Mouse (Mus musculus) neural tube, embryonic 12.5 days (tissue): Measurements from ENCODE around the gene Celf2. TPM values are rescaled to one million over a fixed set of nuclear protein-coding genes. Genes with fewer than 3 reads are reported as not detected.

ENCODE experiments used
- ATAC-seq: fragments of 200-750 bp; cut with Nextera tagmentation; 2 replicates; pipeline ENCODE4 v1.8.0; 2017; ENCODE audit warnings: low read depth, mild to moderate bottlenecking, moderate TSS enrichment, moderate library complexity; ENCODE audit not compliant: low FRiP score
- H3K27ac ChIP-seq: fragments of 300-500 bp; sonication (generic); 2 replicates; pipeline ENCODE4 v1.5.1; 2016
- H3K27me3 ChIP-seq: fragments of 300-500 bp; sonication (generic); replicated peaks from 2 replicates; pipeline ENCODE4 v1.6.1; 2016; ENCODE audit warnings: mild to moderate bottlenecking
- H3K36me3 ChIP-seq: fragments of 300-500 bp; sonication (generic); 2 replicates; pipeline ENCODE4 v1.6.1; 2016; ENCODE audit warnings: mild to moderate bottlenecking
- H3K4me1 ChIP-seq: fragments of 300-500 bp; sonication (generic); 2 replicates; pipeline ENCODE4 v1.6.1; 2016
- H3K4me2 ChIP-seq: fragments of 300-500 bp; sonication (generic); replicated peaks from 2 replicates; pipeline ENCODE4 v1.6.1; 2016; ENCODE audit warnings: mild to moderate bottlenecking
- H3K4me3 ChIP-seq: fragments of 300-500 bp; sonication (generic); 2 replicates; pipeline ENCODE4 v1.5.1; 2016
- H3K9ac ChIP-seq: fragments of 300-500 bp; sonication (generic); 2 replicates; pipeline ENCODE4 v1.6.1; 2016; ENCODE audit warnings: mild to moderate bottlenecking
- H3K9me3 ChIP-seq: fragments of 300-500 bp; sonication (generic); 2 replicates; pipeline ENCODE4 v1.6.1; 2016; ENCODE audit warnings: mild to moderate bottlenecking
- WGBS: fragments of 180-500 bp; shearing (Covaris S2); methylation state at CpG from one replicate; pipeline ENCODE4 v1.1.7; 2016; 5-methylcytosine and 5-hydroxymethylcytosine counted together
- polyA plus RNA-seq: library from polyadenylated mRNA; unstranded; fragments of >200 nt; fragmentation: Nextera tagmentation; extraction: Ambion mirVana; gene quantifications from 2 replicates; pipeline ENCODE4 v1.2.1, GENCODE M21; 2016

Gene Celf2
- polyA plus RNA-seq, 1 experiment from 2014 or later: 98.4 TPM

DNA sequence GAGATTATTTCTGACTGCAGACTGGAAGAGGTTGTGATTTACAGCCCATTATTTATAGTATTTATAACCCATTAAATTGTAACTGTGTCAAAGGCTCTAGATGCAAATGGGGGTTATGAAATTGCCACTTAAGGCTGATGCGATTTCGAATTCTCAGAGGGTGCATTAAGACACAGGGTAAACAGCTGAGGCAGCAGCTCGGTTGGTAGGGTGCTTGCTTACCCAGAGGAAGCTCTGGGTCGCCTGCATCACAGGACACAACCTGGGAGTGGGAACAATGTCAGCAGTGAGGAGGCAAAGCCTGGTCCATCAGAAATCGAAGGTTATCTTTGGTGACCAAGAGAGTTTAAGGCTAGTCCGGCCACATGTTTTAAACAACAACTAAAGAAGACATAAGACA is 286.5 kb downstream of the Celf2 start:
- Histone ChIP-seq H3K27me3 (no peaks in the 10 kb centered on the region), H3K4me1 (peaks cover 17% of the 10 kb centered on the region; the same call in 1 of the 2 replicates), H3K27ac (no peak overlapping the region), H3K4me2 (no peak overlapping the region), H3K9ac (no peak overlapping the region), H3K9me3 (no peaks in the 10 kb centered on the region), H3K36me3 (no peaks in the 10 kb centered on the region), H3K4me3 (no peak overlapping the region)
- 53% methylated on average over 6 of the region's 6 CpGs for WGBS
- peak; percentile 77 for ATAC-seq

DNA sequence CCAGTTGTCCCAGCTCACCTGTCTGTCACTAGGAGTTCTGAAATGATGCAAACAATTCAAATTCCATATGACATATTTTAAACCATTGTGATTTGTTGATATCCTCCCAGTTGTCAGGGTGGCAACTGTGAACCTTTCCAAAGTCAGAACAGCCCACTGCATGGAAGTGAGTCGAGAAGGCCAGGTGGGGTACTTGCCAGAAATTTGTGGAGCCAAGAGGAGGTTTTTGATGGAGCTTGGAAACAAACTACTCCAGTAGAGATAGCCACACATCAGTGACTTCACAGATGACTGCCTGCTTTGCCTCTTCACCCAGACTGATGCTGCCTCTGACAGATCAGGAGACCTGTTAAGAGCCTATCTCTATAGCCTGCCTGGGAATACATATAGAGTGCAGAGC is 287.5 kb downstream of the Celf2 start:
- no peak overlapping the region for H3K4me2 ChIP-seq
- ATAC-seq: 0 out of 2 replicates have a peak, but pooled peaks have one; percentile 26
- H3K9me3 ChIP-seq: no peaks in the 10 kb centered on the region
- no peak overlapping the region for H3K9ac ChIP-seq
- H3K36me3 ChIP-seq: no peaks in the 10 kb centered on the region
- no peaks in the 10 kb centered on the region for H3K27me3 ChIP-seq
- H3K4me1 ChIP-seq: peaks cover 17% of the 10 kb centered on the region; the same call in 1 of the 2 replicates
- WGBS: 73% methylated on average over 1 of the region's 1 CpGs
- H3K4me3 ChIP-seq: no peak overlapping the region
- no peak overlapping the region for H3K27ac ChIP-seq

DNA sequence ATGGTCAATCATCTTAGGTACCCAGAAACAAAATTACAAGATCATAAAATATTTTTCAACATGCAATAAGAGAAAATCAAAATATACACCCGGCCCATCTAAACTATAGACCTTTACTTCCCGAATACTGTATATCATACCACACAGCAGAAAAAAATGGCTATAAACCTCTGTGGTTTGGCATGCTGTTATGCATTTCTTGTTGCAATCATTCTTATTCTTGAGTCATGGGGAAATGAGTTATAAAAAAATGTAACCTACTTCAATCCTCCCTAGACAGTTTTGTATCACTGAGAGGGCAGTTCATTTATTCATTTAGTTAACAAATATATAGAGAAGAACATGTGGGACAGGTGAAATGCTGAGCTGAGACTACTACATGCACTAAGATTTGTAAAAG is 291.3 kb downstream of the Celf2 start:
- Histone ChIP-seq H3K9me3 (no peaks in the 10 kb centered on the region), H3K9ac (no peak overlapping the region), H3K27me3 (no peaks in the 10 kb centered on the region), H3K4me2 (no peak overlapping the region), H3K4me1 (peaks cover 12% of the 10 kb centered on the region; the same call in 1 of the 2 replicates), H3K27ac (no peak overlapping the region), H3K4me3 (no peak overlapping the region), H3K36me3 (no peaks in the 10 kb centered on the region)
- no peak for ATAC-seq
- WGBS: 92% methylated on average over 2 of the region's 2 CpGs

DNA sequence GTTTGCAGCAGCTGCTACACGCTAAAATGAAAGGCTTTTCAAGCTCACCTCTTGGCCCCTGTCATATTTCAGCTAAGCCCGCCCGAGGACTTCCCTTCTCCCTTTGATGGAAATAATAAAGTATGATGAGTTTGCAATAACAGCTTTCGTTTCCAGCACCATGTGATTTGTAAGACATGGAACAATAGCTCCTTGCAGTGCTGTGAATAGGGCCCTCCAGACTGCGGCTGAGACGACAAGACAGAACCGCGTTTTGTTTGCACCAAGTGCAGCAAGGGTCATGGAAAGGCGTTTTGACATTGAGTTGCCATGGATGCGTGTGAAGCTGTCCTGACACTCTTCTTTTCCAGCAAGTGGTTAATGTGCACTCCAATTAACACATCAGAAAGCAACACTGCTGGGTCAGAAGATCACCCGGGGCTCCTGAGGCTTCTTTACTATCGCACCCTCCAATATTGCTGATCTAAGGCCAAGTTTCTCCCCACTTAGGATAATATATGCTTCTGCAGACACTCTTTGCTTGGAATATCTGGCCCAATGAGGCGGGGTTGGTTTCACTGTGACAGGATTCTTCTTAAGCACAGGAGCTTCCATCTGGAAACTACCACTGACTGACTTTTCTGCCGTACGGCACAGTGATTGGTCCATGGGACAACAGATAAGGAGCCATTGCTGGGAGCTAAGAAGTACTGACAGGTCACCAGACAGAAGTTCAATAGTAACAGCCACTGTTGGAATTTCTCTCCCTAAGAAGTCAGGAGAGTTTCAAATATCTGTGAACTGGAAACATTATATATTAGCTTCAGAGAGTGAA is 301.5 kb downstream of the Celf2 start:
- Histone ChIP-seq H3K4me2 (peak overlapping the region; percentile 9; the same call in 1 of the 2 replicates), H3K27ac (no peak overlapping the region), H3K9me3 (no peaks in the 10 kb centered on the region), H3K9ac (no peak overlapping the region), H3K27me3 (no peaks in the 10 kb centered on the region), H3K4me3 (no peak overlapping the region), H3K36me3 (no peaks in the 10 kb centered on the region), H3K4me1 (peaks cover 9% of the 10 kb centered on the region; the same call in 1 of the 2 replicates)
- WGBS: 23% methylated on average over 15 of the region's 15 CpGs
- ATAC-seq: peak; percentile 90

DNA sequence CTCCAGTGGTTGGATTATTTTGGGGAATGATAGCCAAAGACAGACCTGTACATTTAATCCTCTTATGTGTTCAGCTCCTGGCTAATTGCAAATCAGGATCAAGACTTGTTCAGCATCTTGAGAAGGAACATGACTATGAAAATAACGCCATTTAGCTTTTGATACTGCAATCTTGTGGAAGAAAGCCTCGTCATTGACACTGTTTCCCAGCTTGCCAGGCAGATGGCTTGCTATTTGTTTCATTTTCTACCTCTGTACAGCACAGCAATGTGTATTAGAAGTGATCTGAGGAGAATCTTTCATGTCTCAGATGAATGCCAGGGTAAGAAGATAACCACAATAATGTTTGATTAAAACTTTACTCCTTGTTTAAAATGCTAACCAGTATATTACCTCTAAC is 315.9 kb downstream of the Celf2 start:
- H3K4me3 ChIP-seq: no peak overlapping the region
- WGBS: 87% methylated on average over 2 of the region's 2 CpGs
- H3K9me3 ChIP-seq: no peaks in the 10 kb centered on the region
- no peak overlapping the region for H3K9ac ChIP-seq
- no peaks in the 10 kb centered on the region for H3K27me3 ChIP-seq
- H3K27ac ChIP-seq: no peak overlapping the region
- H3K4me1 ChIP-seq: no peaks in the 10 kb centered on the region
- H3K36me3 ChIP-seq: no peaks in the 10 kb centered on the region
- H3K4me2 ChIP-seq: no peak overlapping the region
- ATAC-seq: no peak

DNA sequence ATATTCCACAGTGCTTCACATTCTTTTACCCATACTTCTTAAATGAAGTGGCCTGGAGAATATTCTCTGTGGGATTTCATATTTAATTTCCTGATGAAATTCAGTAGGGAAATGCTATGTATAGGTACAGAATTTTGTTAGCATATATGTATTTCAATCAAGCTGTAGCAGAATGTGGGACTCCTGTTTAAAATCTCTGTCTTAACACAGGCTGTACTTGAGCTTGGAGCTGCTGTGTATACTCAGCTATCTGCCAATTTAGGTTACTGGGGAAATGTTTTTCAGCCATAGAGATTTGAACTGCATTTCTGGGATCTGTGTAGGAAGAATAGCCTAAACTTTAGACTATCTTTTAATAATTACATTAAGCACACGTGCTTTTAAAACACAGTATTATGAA is 330.2 kb downstream of the Celf2 start:
- H3K36me3 ChIP-seq: no peaks in the 10 kb centered on the region
- ATAC-seq: no peak
- no peaks in the 10 kb centered on the region for H3K4me1 ChIP-seq
- H3K27me3 ChIP-seq: no peaks in the 10 kb centered on the region
- H3K9ac ChIP-seq: no peak overlapping the region
- H3K9me3 ChIP-seq: no peaks in the 10 kb centered on the region
- no peak overlapping the region for H3K4me2 ChIP-seq
- 65% methylated on average over 1 of the region's 1 CpGs for WGBS
- no peak overlapping the region for H3K27ac ChIP-seq
- no peak overlapping the region for H3K4me3 ChIP-seq

DNA sequence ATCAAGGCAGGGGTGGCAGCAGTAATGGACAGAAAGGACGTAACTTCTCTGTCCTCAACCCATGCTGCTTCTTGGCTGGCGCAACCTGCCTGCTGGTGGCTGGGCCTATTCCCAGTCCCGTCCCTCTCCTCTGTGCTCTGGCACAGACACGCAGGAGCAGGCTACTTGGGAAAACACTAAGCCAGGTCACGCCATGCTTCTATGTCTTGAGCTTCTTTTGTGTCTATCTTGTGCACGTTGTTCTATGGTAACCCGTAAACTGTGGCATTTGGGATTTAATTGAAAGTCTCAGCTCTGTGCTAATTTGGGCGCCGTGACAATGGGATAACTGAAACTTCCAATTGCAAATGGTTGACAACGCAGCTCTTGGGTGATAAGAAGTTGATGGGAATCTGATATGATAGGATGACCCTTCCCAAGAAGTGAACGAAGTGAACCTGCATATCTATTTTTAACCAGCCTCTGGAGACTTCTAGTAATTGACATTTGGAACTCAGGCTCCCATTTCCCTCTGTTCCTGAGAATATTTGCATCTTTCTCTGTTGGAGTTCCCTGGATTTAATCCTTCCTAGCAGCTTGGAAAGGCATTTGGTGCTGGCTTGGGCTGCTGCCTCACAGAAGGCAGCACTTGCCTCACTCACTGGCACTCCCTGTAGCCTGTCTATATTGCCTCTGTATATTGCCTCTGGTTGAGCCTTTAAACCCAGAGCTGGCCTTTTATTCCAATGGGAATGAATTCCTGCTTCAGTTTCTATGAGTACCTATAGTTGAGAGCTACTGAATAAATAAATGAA is 335.9 kb downstream of the Celf2 start:
- WGBS: 87% methylated on average over 11 of the region's 11 CpGs
- Histone ChIP-seq H3K36me3 (no peaks in the 10 kb centered on the region), H3K4me3 (no peak overlapping the region), H3K27ac (no peak overlapping the region), H3K9me3 (no peaks in the 10 kb centered on the region), H3K27me3 (no peaks in the 10 kb centered on the region), H3K4me2 (no peak overlapping the region), H3K4me1 (no peaks in the 10 kb centered on the region), H3K9ac (no peak overlapping the region)
- no peak for ATAC-seq

DNA sequence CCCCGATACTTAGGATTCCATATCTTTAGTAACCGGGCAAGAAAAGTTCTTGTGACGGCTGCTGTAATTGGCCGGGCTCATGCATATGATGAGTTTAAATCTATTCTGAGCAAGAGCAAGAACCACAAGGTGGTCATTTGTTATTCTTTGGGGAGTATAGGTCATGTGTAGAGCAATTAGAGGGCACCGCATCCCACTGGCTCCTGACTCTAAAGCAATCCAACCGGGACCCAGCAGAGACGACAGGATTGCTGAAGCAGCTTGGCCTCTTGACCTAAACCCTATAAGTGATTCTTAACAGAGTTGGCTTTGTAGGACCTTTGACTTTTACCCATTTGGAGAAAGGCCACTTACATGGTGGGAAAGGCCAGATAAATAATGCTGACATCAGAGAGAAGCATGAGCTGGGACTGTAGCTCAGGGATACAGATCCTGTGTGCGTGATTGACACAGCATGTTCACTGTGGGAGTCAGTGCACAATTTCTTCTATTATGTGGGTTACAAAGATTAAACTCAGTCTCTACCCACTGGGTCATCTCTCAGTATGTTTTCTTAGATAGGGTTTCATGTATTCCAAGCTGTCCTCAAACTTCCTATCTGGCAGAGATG is 338.2 kb downstream of the Celf2 start:
- no peak overlapping the region for H3K4me2 ChIP-seq
- no peaks in the 10 kb centered on the region for H3K4me1 ChIP-seq
- H3K27ac ChIP-seq: no peak overlapping the region
- no peaks in the 10 kb centered on the region for H3K36me3 ChIP-seq
- no peak for ATAC-seq
- 59% methylated on average over 8 of the region's 8 CpGs for WGBS
- H3K4me3 ChIP-seq: no peak overlapping the region
- no peaks in the 10 kb centered on the region for H3K9me3 ChIP-seq
- no peaks in the 10 kb centered on the region for H3K27me3 ChIP-seq
- no peak overlapping the region for H3K9ac ChIP-seq

DNA sequence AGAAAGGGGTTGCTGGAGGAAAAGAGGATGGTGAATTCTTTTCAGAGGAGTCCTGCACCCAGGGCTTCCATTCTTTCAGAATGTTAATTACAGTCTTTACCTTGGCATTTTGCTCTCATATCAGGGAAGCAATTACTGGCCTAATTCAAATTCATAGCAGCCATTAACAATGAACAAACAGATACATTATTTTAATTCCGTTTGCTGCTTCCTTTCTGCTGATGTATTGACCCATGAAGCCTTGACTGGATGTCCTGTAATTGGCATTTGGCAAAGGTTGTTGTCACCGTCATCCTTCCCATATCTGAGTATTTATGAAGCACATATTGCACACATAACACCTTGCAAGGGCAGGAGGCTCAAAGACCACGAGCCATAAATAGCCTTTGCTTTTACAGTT is 343.6 kb downstream of the Celf2 start:
- Histone ChIP-seq H3K36me3 (no peaks in the 10 kb centered on the region), H3K27me3 (no peaks in the 10 kb centered on the region), H3K4me2 (no peak overlapping the region), H3K4me3 (no peak overlapping the region), H3K9ac (no peak overlapping the region), H3K27ac (no peak overlapping the region), H3K9me3 (no peaks in the 10 kb centered on the region), H3K4me1 (no peaks in the 10 kb centered on the region)
- WGBS: 62% methylated on average over 3 of the region's 3 CpGs
- no peak for ATAC-seq

DNA sequence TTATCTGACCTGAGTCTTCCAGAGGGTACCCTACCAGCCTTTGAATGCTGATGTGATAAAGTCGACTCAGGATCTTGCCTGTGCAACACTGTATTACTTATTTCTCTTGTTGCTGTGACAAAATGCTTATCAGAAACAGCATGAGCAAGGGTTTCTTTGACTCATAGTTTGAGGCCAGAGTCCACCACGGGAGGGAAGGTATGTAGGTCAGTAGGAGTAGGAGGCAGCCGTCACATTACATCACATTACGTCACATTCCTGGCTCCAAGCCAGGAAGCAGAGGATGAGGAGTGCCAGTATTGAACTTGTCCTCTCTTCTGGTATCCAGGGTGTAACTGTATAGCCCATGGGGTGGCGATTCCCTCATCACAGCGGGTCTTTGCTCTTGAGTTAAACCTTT is 349.3 kb downstream of the Celf2 start:
- no peak for ATAC-seq
- Histone ChIP-seq H3K4me2 (no peak overlapping the region), H3K4me1 (no peaks in the 10 kb centered on the region), H3K27me3 (no peaks in the 10 kb centered on the region), H3K27ac (no peak overlapping the region), H3K9ac (no peak overlapping the region), H3K9me3 (no peaks in the 10 kb centered on the region), H3K36me3 (no peaks in the 10 kb centered on the region), H3K4me3 (no peak overlapping the region)
- WGBS: 75% methylated on average over 6 of the region's 6 CpGs

DNA sequence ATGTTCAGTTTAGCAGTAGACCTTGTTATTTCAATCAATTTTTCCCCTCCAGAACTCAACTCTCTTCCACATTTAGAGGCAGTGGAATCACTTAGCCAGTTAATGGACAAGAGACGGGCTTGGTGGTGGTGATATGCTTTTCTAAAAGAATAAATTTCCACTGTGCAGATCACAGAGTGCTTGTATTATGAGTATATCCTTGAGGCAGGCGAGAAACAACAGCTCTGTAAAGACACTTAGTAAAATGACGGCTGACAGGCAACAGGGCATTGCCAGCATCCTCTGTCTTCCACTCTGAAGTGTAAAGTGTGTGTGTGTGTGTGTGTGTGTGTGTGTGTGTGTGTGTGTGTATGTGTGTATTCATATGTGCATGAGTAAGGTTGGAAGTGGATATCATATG is 362.1 kb downstream of the Celf2 start:
- no peak for ATAC-seq
- H3K36me3 ChIP-seq: no peaks in the 10 kb centered on the region
- WGBS: 73% methylated on average over 3 of the region's 3 CpGs
- no peaks in the 10 kb centered on the region for H3K27me3 ChIP-seq
- no peak overlapping the region for H3K4me3 ChIP-seq
- no peaks in the 10 kb centered on the region for H3K4me1 ChIP-seq
- H3K9me3 ChIP-seq: no peaks in the 10 kb centered on the region
- no peak overlapping the region for H3K27ac ChIP-seq
- H3K4me2 ChIP-seq: no peak overlapping the region
- no peak overlapping the region for H3K9ac ChIP-seq

DNA sequence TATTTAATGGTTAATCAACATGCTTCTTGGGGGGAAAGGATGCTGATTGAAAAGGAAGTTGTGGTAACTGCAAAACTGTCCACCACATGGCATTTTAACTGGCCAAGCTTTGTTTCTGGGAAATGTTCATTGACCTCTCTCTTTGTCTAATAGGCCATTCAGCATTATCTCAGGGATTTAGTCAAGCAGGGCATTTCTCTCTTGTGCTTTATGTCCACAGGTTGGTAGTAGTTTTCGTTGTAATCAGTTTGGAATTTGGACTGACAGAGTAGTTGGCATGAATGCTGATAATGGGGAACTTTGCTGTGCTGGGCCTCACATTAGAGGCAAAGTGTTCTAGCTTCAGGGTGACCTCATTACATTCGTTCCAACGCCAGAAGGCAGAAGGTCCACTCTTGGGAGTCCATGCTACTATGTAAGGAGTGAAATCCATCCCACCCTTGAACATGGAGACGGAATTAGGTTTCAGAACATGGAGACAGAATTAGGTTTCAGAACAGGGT is 363.8 kb downstream of the Celf2 start:
- Histone ChIP-seq H3K4me1 (no peaks in the 10 kb centered on the region), H3K9ac (no peak overlapping the region), H3K4me2 (no peak overlapping the region), H3K27ac (no peak overlapping the region), H3K4me3 (no peak overlapping the region), H3K9me3 (no peaks in the 10 kb centered on the region), H3K27me3 (no peaks in the 10 kb centered on the region), H3K36me3 (no peaks in the 10 kb centered on the region)
- no peak for ATAC-seq
- WGBS: 88% methylated on average over 4 of the region's 4 CpGs
